Mouse (Mus musculus) testis, adult 2 months (tissue): Measurements from ENCODE around the gene Emp1. TPM values are rescaled to one million over a fixed set of nuclear protein-coding genes. Genes with fewer than 3 reads are reported as not detected.

Source experiments
- H3K27ac ChIP-seq: fragments of 200-500 bp; 2 replicates; pipeline ENCODE4 v1.5.1; 2012; ENCODE audit warnings: low read depth, low read length; ENCODE audit not compliant: control insufficient read depth, insufficient read depth
- H3K27me3 ChIP-seq: fragments of 200-500 bp; 2 replicates; pipeline ENCODE4 v1.6.1; 2012; ENCODE audit warnings: mild to moderate bottlenecking, low read length, moderate library complexity; ENCODE audit not compliant: control insufficient read depth, insufficient read depth
- H3K36me3 ChIP-seq: fragments of 200-500 bp; 2 replicates; pipeline ENCODE4 v1.6.1; 2012; ENCODE audit warnings: mild to moderate bottlenecking, low read length; ENCODE audit not compliant: control insufficient read depth, insufficient read depth
- H3K4me1 ChIP-seq: fragments of 200-500 bp; 2 replicates; pipeline ENCODE4 v1.6.1; 2012; ENCODE audit warnings: low read length; ENCODE audit not compliant: control insufficient read depth, insufficient read depth
- H3K4me3 ChIP-seq: fragments of 200-500 bp; 2 replicates; pipeline ENCODE4 v1.5.1; 2012; ENCODE audit warnings: low read depth, mild to moderate bottlenecking, low read length, moderate library complexity, mixed read lengths; ENCODE audit not compliant: control insufficient read depth
- CTCF ChIP-seq: fragments of 200-500 bp; IDR thresholded peaks from 2 replicates; pipeline ENCODE4 v1.5.1; 2012; ENCODE audit warnings: low read depth, mild to moderate bottlenecking, inconsistent platforms, low read length, moderate library complexity; ENCODE audit not compliant: control insufficient read depth, insufficient read depth, insufficient replicate concordance
- POLR2A ChIP-seq: fragments of 200-500 bp; IDR thresholded peaks from 2 replicates; pipeline ENCODE4 v1.6.1; 2012; ENCODE audit warnings: low read depth, mild to moderate bottlenecking, inconsistent platforms, low read length, moderate library complexity; ENCODE audit not compliant: control insufficient read depth
- polyA plus RNA-seq: library from polyadenylated mRNA; depleted of rRNA; stranded (reverse); fragments of >200 nt; gene quantifications from 2 replicates; pipeline ENCODE4 v1.2.3, GENCODE M21; 2012

Gene Emp1
- polyA plus RNA-seq, 1 experiment: 3.2 TPM

DNA sequence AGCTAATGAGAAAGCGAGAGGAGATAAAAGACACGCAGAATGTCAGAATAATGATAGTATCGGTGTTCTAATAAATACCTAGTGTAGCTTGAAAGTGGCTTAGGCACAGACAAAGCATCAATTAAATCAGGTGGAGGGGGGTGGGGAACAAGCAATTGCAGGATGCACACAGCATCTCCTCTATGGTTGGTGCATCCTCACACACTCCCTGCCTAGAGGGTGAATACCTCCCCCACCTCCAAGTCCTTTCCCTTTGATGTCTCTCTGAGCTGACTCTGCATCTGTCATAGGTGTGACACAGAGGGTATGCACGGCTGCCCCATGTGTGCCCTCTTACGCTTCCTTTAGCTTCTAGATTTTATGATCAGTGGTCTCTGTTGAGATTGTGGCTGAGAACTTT lies 13.5 kb downstream of the Emp1 start:
- no peak overlapping the region for H3K4me3 ChIP-seq
- TF ChIP-seq POLR2A: no peak
- no peak for TF ChIP-seq CTCF
- H3K4me1 ChIP-seq: peaks cover 5% of the 10 kb centered on the region
- no peaks in the 10 kb centered on the region for H3K27me3 ChIP-seq
- no peaks in the 10 kb centered on the region for H3K36me3 ChIP-seq
- no peak overlapping the region for H3K27ac ChIP-seq

GRCm38 (mm10) chr6:135376248-135376647 lies 13.9 kb downstream of the Emp1 start:
- no peak overlapping the region for H3K27ac ChIP-seq
- TF ChIP-seq POLR2A (no peak), CTCF (no peak)
- no peak overlapping the region for H3K4me3 ChIP-seq
- H3K27me3 ChIP-seq: no peaks in the 10 kb centered on the region
- H3K36me3 ChIP-seq: no peaks in the 10 kb centered on the region
- H3K4me1 ChIP-seq: peaks cover 5% of the 10 kb centered on the region

- H3K27ac ChIP-seq: no peak overlapping the region
- no peak overlapping the region for H3K4me3 ChIP-seq
- no peaks in the 10 kb centered on the region for H3K36me3 ChIP-seq
- H3K4me1 ChIP-seq: peaks cover 5% of the 10 kb centered on the region
- no peak for TF ChIP-seq POLR2A
- TF ChIP-seq CTCF: no peak
- no peaks in the 10 kb centered on the region for H3K27me3 ChIP-seq
Measured at GRCm38 (mm10) chr6:135377583-135378319, 15.4 kb downstream of the Emp1 start.

GRCm38 (mm10) chr6:135383919-135384318 lies 21.6 kb downstream of the Emp1 start:
- no peaks in the 10 kb centered on the region for H3K36me3 ChIP-seq
- TF ChIP-seq POLR2A: no peak
- no peak for TF ChIP-seq CTCF
- H3K27ac ChIP-seq: no peak overlapping the region

DNA sequence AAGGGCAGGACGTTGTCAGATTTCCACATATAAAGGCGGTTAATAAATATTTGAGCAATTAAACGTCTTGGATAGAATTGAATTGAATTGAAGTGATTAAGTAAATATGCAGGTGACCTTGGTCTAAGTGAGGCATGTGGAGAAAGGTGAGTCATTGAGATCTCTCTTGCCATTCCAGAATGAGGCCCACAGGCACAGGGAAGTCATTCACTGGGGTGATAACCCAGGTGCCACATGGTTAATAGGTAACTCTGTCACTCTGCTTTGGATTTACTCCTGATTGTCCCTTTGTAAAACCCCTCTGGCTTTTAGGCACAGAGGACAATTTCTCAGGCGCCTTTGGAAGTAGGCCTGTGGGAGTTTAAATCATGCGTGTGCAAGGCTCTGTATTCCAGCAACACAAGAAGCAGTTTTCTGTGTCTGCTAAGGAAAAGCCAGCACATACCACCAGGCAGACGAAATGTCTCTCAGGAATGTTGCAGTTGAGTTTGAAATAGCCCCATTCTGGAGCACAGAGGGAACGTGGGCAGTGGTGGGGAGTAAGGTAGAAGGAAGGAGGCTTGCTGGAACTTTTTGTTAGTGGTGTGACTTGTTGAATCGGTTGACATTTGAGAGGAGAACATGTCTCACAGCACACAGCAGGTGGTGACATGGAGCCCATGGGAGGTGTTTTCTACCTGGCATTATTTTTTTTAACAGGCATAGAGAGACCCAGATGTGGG lies 23.6 kb downstream of the Emp1 start:
- no peaks in the 10 kb centered on the region for H3K27me3 ChIP-seq
- no peak overlapping the region for H3K27ac ChIP-seq
- H3K4me3 ChIP-seq: no peak overlapping the region
- H3K36me3 ChIP-seq: no peaks in the 10 kb centered on the region
- TF ChIP-seq POLR2A: no peak
- TF ChIP-seq CTCF: no peak
- no peaks in the 10 kb centered on the region for H3K4me1 ChIP-seq

More at GRCm38 (mm10) chr6:135383919-135384318, 21.6 kb downstream of the Emp1 start:
- H3K4me3 ChIP-seq: no peak overlapping the region
- H3K27me3 ChIP-seq: no peaks in the 10 kb centered on the region
- no peaks in the 10 kb centered on the region for H3K4me1 ChIP-seq

DNA sequence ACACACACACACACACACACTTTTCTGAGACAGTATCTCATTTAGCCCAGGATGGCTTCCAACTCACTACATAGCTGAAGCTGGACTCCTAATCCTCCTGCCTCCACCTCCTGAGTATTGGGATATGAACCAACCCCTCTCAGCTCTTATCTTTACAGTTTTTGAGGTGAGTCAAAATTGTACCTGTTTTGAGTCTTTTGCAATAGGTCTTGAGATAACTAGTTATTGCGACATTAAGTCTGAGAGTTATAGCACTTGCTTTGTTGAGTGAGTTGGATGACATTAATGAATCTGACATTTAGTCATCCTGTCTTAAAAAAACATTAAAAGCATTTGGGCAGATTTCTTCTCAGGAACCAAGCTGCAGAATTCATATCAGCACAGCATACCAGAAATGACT lies 25.3 kb downstream of the Emp1 start:
- Histone ChIP-seq H3K4me1 (no peaks in the 10 kb centered on the region), H3K4me3 (no peak overlapping the region), H3K36me3 (no peaks in the 10 kb centered on the region), H3K27ac (no peak overlapping the region), H3K27me3 (no peaks in the 10 kb centered on the region)
- TF ChIP-seq POLR2A (no peak), CTCF (no peak)

- TF ChIP-seq POLR2A: no peak
- no peak for TF ChIP-seq CTCF
- Histone ChIP-seq H3K27ac (no peak overlapping the region), H3K27me3 (no peaks in the 10 kb centered on the region), H3K4me3 (no peak overlapping the region), H3K4me1 (no peaks in the 10 kb centered on the region), H3K36me3 (no peaks in the 10 kb centered on the region)
Measured at GRCm38 (mm10) chr6:135388711-135389110, 26.4 kb downstream of the Emp1 start.
